Mouse (Mus musculus): ENCODE measurements at regions not wholly inside any gene's neighbourhood (a gene's known extent, or its start where the extent isn't known, plus 50 kb on each side); places are given as distances from the start of the nearest gene placed in this dataset.

DNA sequence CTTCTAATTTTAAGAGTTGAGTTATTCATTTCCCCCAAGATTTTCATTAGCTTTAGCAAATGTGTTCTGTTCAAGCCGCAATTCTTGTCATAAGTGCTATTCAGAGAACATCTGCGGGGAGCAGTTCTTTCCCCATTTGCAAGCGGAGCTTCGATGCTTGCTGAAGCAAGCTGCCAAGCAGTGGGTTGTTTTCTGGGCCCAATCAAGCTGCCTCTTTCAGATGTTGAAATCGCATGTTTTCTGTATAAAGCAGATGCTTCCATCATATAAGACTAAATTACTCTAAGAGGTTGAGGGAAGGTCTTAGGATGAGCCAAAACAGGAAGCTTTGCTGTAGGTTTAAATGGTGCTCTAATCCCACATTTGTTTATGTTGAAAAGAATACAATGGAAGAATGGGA lies 547.4 kb downstream of the Abca13 start:
- peak; percentile 20 for DNase-seq (ENCODE audit: low read depth, low spot score)

DNA sequence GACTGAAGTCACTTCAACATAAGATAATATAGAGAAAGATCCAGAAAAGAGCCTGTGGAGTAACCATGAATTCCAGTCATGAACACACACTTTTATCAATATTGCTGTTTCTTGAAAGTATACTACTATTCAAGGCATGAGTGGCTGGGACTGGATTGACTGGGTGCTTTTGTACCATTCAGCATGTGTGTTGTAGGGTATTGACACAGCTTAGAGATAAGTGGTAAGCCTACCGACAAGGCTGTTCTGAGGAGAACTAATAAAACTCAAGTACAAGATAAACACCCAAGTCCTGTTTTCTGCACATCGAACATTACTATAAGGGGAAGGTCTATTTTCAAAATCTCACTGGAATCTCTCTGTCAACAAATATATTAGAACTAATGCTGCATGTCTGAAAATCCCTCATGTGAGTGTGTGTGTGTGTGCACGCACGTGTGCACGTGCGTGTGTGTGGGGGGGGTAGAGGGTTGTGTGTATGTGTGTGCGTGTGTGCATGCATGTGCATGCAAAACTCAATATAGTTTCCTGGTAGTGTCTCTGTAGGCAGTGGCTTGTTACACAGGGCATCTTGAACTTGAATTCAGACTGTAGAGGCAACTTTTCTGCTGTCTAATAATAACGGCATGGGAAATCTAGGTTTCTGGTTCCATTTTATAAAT lies 588.6 kb downstream of the Abca13 start:
- DNase-seq (ENCODE audit: low read depth, low spot score) = no peak

DNA sequence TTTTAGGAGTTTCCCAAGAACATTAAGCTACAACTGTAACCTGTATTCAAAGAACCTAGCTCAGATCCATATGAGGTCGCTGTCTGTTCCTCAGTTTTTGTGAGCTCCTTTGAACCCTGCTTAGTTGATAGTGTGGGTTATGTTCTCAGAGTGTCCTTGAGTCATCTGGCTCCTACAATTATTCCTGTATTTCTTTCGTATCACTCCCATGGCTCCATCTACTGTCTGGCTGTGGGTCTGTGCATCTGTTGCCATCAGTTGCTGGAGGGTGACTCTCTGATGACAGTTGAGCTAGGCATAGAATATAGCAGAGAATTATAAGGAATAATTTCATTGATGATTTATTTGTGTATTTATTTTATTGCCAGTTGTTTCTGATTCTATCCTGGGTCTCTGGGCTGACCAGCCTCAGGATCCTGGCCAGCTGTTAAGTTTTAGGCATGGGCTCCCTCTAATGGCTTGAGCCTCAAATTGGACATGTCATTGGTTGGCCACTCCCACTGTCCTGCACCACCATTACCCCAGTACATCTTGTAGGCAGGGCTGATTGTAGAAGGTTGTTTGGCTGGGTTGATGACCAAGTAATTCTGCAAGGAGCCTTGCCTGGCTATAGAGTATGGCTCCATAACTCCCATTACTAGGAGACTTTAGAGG lies 601.6 kb downstream of the Abca13 start:
- no peak for DNase-seq (ENCODE audit: low read depth, low spot score)

DNA sequence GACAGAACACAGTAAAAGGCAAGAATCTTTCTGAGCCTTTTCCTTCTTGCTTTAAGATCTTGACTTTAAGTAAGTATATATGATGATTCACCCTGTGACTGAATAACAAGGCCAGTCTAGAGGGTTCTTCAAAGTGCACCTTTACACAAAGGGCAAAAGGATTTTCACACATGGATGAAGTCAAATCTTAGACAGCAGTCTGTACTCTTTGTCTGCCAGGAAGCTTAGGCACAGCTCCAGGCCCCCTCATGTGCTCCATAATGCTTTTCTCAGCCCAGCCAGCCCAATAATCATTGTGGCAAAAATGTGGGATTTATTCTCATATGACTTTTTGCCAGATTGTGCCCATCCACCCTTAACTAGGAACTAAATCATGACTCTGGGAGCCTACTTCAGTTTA lies 647.9 kb downstream of the Abca13 start:
- DNase-seq (ENCODE audit: low read depth, low spot score) = no peak

DNA sequence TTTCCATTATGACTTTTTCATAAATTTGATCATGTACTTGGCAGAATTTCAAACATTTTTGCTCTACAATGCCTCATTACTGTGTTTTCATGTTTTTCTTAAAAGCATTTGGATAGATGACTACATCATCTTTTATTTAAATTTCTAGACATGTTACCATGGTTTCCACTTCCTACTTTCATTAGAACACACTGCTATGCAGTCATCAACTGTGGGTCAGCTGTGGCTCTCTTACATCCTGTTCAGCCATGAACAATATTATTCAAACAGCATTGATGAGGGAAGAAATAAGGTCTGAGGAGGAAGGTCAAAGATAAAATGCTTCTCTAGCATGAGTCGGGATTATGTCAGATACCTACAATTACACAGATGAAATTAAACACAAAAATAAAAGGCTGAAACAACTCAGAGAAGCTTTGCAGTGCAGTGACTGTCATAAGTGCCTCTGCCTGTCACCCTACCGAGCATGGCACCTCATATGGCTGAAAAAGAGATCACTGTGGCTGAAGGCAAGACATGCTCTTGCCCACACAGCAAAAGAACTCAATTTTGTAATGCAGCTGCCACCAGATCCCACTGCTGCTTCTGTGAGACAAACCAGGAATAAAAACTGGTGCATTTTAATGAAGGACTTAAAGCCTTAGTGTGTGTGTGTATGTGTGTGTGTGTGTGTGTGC lies 676.9 kb downstream of the Abca13 start:
- no peak for DNase-seq (ENCODE audit: low read depth, low spot score)
